Mouse (Mus musculus): ENCODE results near the gene Cd320.
A peak's percentile ranks its signal among the peaks of the same experiment; 100 is the strongest.
"Not testable (repeated sequence)": the region's sequence is repeated elsewhere in the genome, so short reads cannot be mapped to it uniquely, and the experiment has no call there.

Cd320 gene

GRCm38 (mm10) chr17:33842966-33843795 is at the start of gene Cd320:
Cd320 (plus strand) TSS chr17:33843091.
- peak; percentile 94 to 96 for DNase-seq (ENCODE audit: low spot score in 2 of 2)

DNA sequence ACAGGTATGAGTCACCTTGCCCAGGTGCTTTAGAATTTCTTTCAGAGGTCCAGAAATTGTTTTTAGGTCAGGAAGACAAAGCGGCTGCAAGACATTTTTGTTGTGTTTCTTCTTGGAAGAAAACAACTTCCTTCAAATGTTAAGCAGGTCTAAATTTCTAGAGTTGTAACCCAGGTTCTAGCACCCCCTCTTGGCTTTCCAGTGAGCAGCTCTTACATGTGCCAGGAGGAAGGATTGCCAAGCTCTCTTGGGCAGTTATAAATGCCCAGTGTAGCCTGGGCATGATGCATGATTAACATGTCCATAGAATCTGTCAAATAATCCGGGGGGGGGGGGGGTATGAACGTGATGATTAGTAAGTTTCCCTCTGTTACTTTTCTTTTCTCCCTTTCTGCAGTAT is 44.6 kb upstream of the Cd320 start:
- no peak for DNase-seq (ENCODE audit: low spot score in 2 of 2)

GRCm38 (mm10) chr17:33799277-33799676 is 43.6 kb upstream of the Cd320 start:
- no peak for DNase-seq (ENCODE audit: low spot score in 2 of 2)

DNA sequence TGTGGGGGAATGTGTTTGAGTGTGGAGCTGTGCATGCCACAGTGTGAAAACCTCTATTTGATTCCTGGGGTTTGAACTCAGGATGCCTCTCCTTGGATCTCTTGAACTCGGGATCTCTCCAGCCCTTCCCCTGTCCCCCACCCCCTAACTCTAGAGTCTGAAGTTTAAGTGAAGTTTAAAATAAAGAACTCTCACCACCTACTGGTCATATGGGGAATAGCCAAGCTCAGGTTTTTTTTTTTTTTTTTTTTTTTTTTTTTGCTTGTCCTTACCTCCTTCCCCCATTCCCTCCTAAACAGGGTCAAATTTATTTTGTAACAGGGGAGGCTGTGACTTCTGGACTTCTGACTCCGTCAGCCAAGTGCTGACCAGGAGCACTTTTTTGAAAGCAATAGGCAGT is 40.7 kb upstream of the Cd320 start:
- no peak for DNase-seq (ENCODE audit: low spot score in 2 of 2)

- no peak for DNase-seq (ENCODE audit: low spot score in 2 of 2)
Measured at GRCm38 (mm10) chr17:33804205-33804604, 38.7 kb upstream of the Cd320 start.

DNA sequence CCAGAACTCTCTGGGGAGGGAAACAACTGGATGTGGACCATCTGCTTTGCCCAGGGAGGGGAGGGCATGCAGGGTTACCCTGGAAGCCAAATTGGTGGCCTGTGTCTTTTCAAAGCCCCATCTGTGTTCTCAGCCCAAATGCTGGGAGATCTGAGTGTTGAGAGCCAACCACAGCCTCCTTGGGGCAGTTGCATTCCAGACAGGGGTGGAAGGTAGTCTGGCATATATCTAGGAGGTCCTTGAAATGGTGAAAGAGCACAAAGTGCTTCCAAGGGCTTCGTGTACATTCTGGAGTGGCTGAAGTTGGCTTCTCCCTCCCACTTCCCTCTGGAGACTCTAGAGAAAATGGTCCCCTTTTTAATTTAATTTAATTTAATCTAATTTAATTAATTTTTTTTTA is 38.1 kb upstream of the Cd320 start:
- no peak for DNase-seq (ENCODE audit: low spot score in 2 of 2)

DNA sequence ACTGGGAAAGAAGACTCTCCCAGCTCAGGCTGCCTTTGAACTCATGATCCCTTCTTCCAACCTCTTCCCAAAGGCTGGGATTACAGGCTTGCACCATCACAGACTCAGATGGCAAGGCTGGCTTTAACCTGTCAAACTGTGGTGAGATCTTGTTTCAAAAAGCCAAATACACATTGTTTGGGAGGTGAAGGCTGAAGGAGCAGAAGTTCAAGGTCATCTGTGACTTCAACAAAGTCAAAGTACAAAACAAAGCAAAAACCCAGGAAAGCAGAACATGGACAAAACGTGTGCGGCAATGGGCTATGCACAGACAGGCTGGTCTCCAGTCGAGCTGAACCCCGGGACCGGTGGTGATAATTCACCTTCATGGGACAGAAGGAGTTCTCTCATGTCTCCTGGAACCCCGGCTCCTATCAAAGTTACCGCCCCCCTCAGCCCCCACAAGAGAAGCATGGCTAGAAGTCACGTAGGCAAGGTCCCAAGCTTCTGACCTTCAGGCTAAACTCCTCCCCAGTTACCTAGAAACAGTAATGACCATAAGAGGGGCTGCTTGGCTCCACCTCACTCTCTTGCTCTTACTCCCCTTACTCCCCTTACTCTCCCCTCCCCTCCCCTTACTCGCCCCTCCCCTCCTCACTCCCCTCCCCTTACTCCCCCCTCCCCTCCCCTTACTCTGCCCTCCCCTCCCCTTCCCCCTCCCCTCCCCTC is 35.6 kb upstream of the Cd320 start:
- DNase-seq (ENCODE audit: low spot score in 2 of 2) = no peak

GRCm38 (mm10) chr17:33808192-33808591 is 34.7 kb upstream of the Cd320 start:
- no peak for DNase-seq (ENCODE audit: low spot score in 2 of 2)

- DNase-seq (ENCODE audit: low spot score in 2 of 2) = peak; percentile 95 to 97
Measured at GRCm38 (mm10) chr17:33810334-33811141, 32.4 kb upstream of the Cd320 start, which contains the start of gene Kank3. Kank3 (plus strand) TSS chr17:33810519.

- DNase-seq (ENCODE audit: low spot score in 2 of 2) = no peak
Measured at GRCm38 (mm10) chr17:33811142-33811516, 31.8 kb upstream of the Cd320 start.

DNA sequence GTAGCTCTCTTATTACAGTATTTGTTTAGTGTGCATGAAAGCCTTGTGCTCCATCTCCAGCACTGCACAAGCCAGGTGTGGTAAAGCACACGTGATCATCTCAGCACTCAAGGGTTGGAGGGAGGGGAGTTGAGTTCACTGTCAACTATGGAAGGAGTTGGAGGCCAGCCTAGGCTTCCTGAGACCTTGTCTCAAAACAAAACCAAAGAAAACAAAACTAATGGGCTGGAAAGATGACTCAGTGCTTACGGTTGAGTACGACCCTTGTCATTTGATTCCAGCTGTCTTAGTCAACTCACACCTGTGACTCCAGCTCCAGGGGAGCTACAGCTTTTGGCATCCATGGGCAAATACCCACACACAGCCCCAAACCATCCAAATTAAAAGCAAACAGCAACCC is 30.4 kb upstream of the Cd320 start:
- no peak for DNase-seq (ENCODE audit: low spot score in 2 of 2)

GRCm38 (mm10) chr17:33812990-33813389 is 29.9 kb upstream of the Cd320 start:
- DNase-seq (ENCODE audit: low spot score in 2 of 2) = no peak

GRCm38 (mm10) chr17:33815399-33815798 is 27.5 kb upstream of the Cd320 start:
- no peak for DNase-seq (ENCODE audit: low spot score in 2 of 2)

- no peak for DNase-seq (ENCODE audit: low spot score in 2 of 2)
Measured at GRCm38 (mm10) chr17:33816612-33817011, 26.3 kb upstream of the Cd320 start.

DNA sequence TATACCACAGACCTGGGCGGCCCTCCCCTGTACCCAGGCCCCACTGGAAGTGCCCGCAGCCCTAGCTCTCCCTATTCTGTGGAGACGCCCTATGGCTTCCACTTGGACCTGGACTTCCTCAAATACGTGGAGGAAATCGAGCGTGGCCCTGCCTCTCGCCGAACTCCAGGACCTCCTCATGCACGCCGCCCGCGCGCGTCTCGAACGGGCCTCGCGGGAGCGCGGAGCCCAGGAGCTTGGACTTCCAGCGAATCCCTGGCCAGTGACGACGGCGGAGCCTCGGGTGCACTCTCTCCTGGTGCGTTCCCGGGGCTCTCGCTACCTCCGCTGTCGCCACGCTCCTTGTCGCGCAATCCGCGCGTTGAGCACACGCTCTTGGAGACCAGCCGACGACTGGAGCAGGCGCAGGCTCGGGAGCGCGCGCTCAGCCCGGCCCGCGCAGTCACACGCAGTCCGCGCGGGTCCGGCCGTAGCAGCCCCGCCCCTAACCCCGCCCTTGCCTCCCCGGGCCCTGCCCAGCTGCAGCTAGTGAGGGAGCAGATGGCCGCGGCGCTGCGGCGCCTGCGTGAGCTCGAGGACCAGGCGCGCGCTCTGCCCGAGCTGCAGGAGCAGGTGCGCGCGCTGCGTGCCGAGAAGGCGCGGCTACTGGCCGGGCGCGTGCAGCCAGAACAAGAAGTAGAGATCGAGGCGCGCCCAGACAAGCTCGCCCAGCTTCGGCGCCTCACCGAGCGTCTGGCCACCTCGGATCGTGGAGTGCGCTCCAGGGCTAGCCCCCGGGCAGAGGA is 25.5 kb upstream of the Cd320 start:
- DNase-seq (ENCODE audit: low spot score in 2 of 2) = peak; percentile 87 to 91

- no peak for DNase-seq (ENCODE audit: low spot score in 2 of 2)
Measured at GRCm38 (mm10) chr17:33817969-33818643, 24.8 kb upstream of the Cd320 start.

DNA sequence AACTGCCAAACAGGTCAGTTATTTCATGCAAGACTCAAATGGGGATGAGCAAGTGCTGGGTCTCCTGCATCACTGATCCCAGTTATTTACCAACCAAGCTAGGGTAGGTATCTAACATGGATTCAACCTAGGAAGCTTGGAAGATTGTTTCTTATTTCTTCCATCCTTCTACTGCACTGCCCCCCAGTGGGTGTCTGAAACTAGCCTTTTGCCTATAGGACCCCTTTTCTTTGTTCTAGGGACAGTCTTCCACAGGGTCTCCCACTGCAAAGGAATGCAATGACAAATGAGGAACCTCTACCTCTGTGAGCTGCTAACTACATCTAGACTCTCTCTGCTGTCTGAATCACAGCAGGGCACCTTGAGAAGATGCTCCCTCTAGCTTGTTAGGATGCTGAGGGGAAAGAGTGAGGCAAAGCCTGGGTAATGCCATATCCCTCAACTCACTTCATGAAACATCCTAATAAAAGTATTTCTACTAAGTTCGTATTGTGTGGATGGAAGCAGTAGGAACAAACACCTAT is 20.4 kb upstream of the Cd320 start:
- no peak for DNase-seq (ENCODE audit: low spot score in 2 of 2)

DNA sequence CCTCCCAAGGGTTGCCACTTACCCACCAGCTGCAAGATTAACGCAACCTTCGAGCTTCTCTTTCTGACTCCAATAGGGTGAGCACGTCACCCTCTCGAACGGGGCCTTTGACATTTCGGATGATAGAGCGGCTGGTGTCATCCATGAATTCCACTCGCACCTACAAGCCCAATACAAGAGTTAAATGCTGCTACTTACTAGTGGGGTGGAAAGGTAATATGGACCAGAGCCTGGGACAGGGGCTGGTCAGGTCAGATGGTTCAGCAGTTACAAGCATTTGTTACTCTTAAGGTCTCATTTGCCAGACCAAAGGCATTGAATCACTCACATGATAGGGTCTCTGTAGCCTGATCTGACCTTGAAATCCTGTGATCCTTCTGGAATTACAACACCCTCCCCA is 19.7 kb upstream of the Cd320 start:
- DNase-seq (ENCODE audit: low spot score in 2 of 2) = not testable (repeated sequence)

GRCm38 (mm10) chr17:33824084-33824996 is 18.6 kb upstream of the Cd320 start, which contains the start of the genes Rps28 and Ndufa7:
Rps28 (minus strand) TSS chr17:33824562.
Ndufa7 (plus strand) TSS chr17:33824572.
- peak; percentile 99 for DNase-seq (ENCODE audit: low spot score in 2 of 2)

DNA sequence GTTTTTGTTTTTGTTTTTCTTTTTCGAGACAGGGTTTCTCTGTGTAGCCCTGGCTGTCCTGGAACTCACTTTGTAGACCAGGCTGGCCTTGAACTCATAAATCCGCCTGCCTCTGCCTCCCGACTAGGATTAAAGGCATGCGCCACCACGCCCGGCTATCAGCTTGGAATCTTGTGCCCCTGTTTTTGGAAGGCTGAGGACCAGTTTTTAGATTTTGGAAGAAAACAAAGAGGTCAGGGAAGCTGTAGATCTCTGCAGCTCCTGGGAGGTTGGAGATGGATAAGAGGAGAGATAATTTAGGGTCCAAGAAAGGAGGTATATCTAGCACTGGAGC is 17.9 kb upstream of the Cd320 start:
- DNase-seq (ENCODE audit: low spot score in 2 of 2) = not testable (repeated sequence)

Data from right cerebral cortex, adult 2 months (tissue).